Mouse (Mus musculus): ENCODE measurements around the gene Cish. TPM values are rescaled to one million over a fixed set of nuclear protein-coding genes. Genes with fewer than 3 reads are reported as not detected.

The Cish gene
- total RNA-seq, 4 experiments from 2014 or later, result 2.1 to 6.1 (median 2.9) TPM

GRCm38 (mm10) chr9:107277603-107278002 is 18.2 kb upstream of the Cish start:
- DNase-seq (ENCODE audit: low spot score in 2 of 2), result no peak

GRCm38 (mm10) chr9:107278126-107278525 is 17.7 kb upstream of the Cish start:
- DNase-seq (ENCODE audit: low spot score in 2 of 2), result no peak

- DNase-seq (ENCODE audit: low spot score in 2 of 2), result no peak
These were observed 17.1 kb upstream of the Cish start for GRCm38 (mm10) chr9:107278527-107279377.

GRCm38 (mm10) chr9:107279378-107280321 is 16.2 kb upstream of the Cish start:
- no peak for DNase-seq (ENCODE audit: low spot score in 2 of 2)

GRCm38 (mm10) chr9:107280322-107281027 is 15.4 kb upstream of the Cish start:
- no peak for DNase-seq (ENCODE audit: low spot score in 2 of 2)

GRCm38 (mm10) chr9:107281241-107281987 is 14.4 kb upstream of the Cish start:
- DNase-seq (ENCODE audit: low spot score in 2 of 2), result no peak

GRCm38 (mm10) chr9:107282951-107283350 is 12.9 kb upstream of the Cish start:
- no peak for DNase-seq (ENCODE audit: low spot score in 2 of 2)

- no peak for DNase-seq (ENCODE audit: low spot score in 2 of 2)
These were observed 10.8 kb upstream of the Cish start for GRCm38 (mm10) chr9:107285009-107285408.

- DNase-seq (ENCODE audit: low spot score in 2 of 2), result no peak
These were observed 8.5 kb upstream of the Cish start for GRCm38 (mm10) chr9:107287294-107287693.

- DNase-seq (ENCODE audit: low spot score in 2 of 2), result no peak
These were observed 7.6 kb upstream of the Cish start for GRCm38 (mm10) chr9:107288105-107288650.

- DNase-seq (ENCODE audit: low spot score in 2 of 2), result no peak
These were observed 7.1 kb upstream of the Cish start for GRCm38 (mm10) chr9:107288711-107289110.

GRCm38 (mm10) chr9:107289211-107290076 is 6.4 kb upstream of the Cish start, which contains the start of gene Mapkapk3:
Mapkapk3 (minus strand) TSS chr9:107289877.
- peak in 1 of 2 experiments; percentile 23 for DNase-seq (ENCODE audit: low spot score in 2 of 2)

GRCm38 (mm10) chr9:107290897-107291296 is 4.9 kb upstream of the Cish start:
- peak; percentile 45 to 82 for DNase-seq (ENCODE audit: low spot score in 2 of 2)

GRCm38 (mm10) chr9:107294249-107294648 is 1.6 kb upstream of the Cish start:
- peak; percentile 36 to 54 for DNase-seq (ENCODE audit: low spot score in 2 of 2)

GRCm38 (mm10) chr9:107295616-107296015 is 210 bp upstream of the Cish start:
- no peak for DNase-seq (ENCODE audit: low spot score in 2 of 2)

- no peak for DNase-seq (ENCODE audit: low spot score in 2 of 2)
These were observed 215 bp downstream of the Cish start for GRCm38 (mm10) chr9:107296041-107296440.

- DNase-seq (ENCODE audit: low spot score in 2 of 2), result peak; percentile 87 to 93
These were observed 707 bp downstream of the Cish start for GRCm38 (mm10) chr9:107296501-107296965.

GRCm38 (mm10) chr9:107297059-107297458 is 1.2 kb downstream of the Cish start:
- no peak for DNase-seq (ENCODE audit: low spot score in 2 of 2)

GRCm38 (mm10) chr9:107297658-107298057 is 1.8 kb downstream of the Cish start:
- no peak for DNase-seq (ENCODE audit: low spot score in 2 of 2)

Measured in layer of hippocampus, adult 8-10 months (tissue).